Mouse (Mus musculus) testis, adult 2 months (tissue): Measurements from ENCODE around the gene B3gnt9.

ENCODE experiments used
- CTCF ChIP-seq: fragments of 200-500 bp; IDR thresholded peaks from 2 replicates; pipeline ENCODE4 v1.5.1; 2012; ENCODE audit warnings: low read depth, mild to moderate bottlenecking, inconsistent platforms, low read length, moderate library complexity; ENCODE audit not compliant: control insufficient read depth, insufficient read depth, insufficient replicate concordance
- POLR2A ChIP-seq: fragments of 200-500 bp; IDR thresholded peaks from 2 replicates; pipeline ENCODE4 v1.6.1; 2012; ENCODE audit warnings: low read depth, mild to moderate bottlenecking, inconsistent platforms, low read length, moderate library complexity; ENCODE audit not compliant: control insufficient read depth

DNA sequence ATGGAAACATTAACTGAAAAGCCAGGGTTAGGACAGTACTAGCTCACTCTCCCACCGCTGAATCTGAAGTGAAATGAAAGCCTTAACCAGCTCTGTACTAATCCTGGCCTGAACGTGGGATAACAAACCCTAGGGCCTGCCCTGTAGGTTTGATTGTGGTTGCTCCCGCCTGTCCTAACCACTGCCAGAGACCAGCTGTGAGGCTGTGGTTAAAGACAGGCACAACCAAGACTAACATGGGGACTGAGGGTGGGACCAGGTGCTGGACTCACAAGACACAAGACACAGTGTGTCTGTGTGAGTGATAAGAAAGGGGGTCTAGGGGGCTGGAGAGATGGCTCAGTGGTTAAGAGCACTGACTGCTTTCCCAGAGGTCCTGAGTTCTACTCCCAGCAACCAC lies 25.6 kb upstream of the B3gnt9 start:
- no peak for TF ChIP-seq POLR2A
- TF ChIP-seq CTCF, result no peak
